ENCODE assay signal across 18 mouse cellular contexts in genomic region chr16:34308324-34308723, GRCm38 (mm10).
"Had no signal": no experiment of that assay in that cellular context is flagged by ENCODE, and none has a peak within 500 bp of the region (broad histone marks: within the 10 kb centered on the region; RNA-seq: fewer than 3 reads in every experiment).

No protein-coding gene starts in this region.

- H3K9ac ChIP-seq: lung, embryonic 14.5 days; midbrain, embryonic 12.5 days; neural tube, embryonic 13.5 days; neural tube, embryonic 15.5 days had no signal

- DNase-seq: lung, adult 18-20 months; lung, embryonic 14.5 days; lung, postnatal 10 days; lung, postnatal 4 days; midbrain, embryonic 14.5 days; retina, postnatal 1 day; right cerebral cortex, adult 18-20 months; right cerebral cortex, postnatal 25 days; right cerebral cortex, postnatal 4 days; spleen, adult 18-20 months; thymus, adult 18-20 months; thymus, postnatal 14 days; thymus, postnatal 4 days had no signal

- ATAC-seq: midbrain, embryonic 16.5 days had no signal

- H3K27me3 ChIP-seq: midbrain, embryonic 12.5 days had no signal

- H3K4me3 ChIP-seq: midbrain, embryonic 12.5 days; myocyte; neural tube, embryonic 13.5 days; neural tube, embryonic 15.5 days had no signal

- H3K4me1 ChIP-seq: midbrain, embryonic 12.5 days had no signal

- H3K4me2 ChIP-seq: lung, embryonic 14.5 days; midbrain, embryonic 12.5 days; neural tube, embryonic 13.5 days; neural tube, embryonic 15.5 days had no signal

- H3K9me3 ChIP-seq: midbrain, embryonic 12.5 days; neural tube, embryonic 13.5 days; neural tube, embryonic 15.5 days had no signal

- H3K27ac ChIP-seq: midbrain, embryonic 12.5 days; neural tube, embryonic 13.5 days; neural tube, embryonic 15.5 days had no signal
